Comparison of ENCODE assay signal across 10 mouse cellular contexts in the genomic region with DNA sequence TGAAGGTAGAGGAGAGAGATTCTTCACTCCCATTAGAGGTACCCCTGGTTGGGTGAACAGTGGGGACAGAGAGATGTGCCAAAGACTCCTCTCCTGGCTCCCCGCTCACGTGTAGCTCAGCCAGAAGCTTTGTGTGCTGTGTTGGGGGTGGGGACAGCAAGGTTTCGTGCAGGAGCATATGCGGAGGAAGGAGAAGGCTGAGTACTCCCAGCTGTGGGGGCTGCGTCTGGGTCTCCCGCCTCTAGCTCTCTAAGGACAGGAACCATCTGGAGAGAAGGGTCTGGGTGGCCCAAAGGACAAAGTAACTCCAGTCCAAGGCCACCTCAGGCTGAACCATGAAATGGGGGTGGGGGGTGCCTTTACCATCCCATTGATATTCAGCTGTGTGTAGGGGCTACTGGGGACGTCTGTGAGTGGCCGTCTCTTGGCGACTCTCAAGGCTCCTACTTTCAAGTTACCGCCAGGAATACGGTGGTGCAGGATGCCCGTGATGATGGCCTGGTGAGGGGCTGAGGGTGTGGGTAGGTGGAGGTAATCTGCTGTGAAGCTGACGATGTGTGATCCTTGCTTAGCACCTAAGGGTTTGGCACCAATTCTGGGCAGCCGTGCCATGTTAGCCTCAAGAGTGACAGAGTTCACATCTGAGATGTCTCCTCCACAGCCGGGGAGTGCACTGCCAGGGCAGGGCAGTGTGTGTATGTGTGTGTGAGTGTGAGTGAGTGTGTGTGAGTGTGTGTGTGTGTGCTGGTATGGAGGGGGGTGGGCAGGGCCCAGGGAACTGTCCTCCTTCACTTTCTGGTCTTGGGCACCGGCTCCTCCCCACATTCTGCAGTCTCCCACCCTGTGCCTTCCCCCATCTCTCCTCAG. TPM values are rescaled to one million over a fixed set of nuclear protein-coding genes. Genes with fewer than 3 reads are reported as not detected.
DNase-seq lines count a peak whose midpoint lies in the region; ATAC-seq lines count a peak whose summit lies in the region.
"Had no signal": no experiment of that assay in that cellular context is flagged by ENCODE, and none has a peak within 500 bp of the region (broad histone marks: within the 10 kb centered on the region; RNA-seq: fewer than 3 reads in every experiment).

No protein-coding gene starts in this region.

- peak overlapping the region; percentile 40 for H3K4me3 ChIP-seq in kidney, embryonic 16.5 days (ENCODE audit: low read length)
- H3K4me3 ChIP-seq in embryonic facial prominence, embryonic 12.5 days = no peak overlapping the region
- H3K4me3 ChIP-seq in intestine, embryonic 14.5 days (ENCODE audit: low read depth, low read length) = peak overlapping the region; percentile 23
- H3K4me3 ChIP-seq: neural tube, embryonic 13.5 days had no signal

- peak overlapping the region; percentile 91 for H3K27ac ChIP-seq in kidney, embryonic 16.5 days (ENCODE audit: low read length)
- H3K27ac ChIP-seq in embryonic facial prominence, embryonic 12.5 days = no peak overlapping the region; the same call in 1 of the 2 replicates
- H3K27ac ChIP-seq in intestine, embryonic 14.5 days (ENCODE audit: low read depth) = peak overlapping the region; percentile 84
- H3K27ac ChIP-seq: neural tube, embryonic 13.5 days had no signal

- peak overlapping the region; percentile 55 for H3K4me2 ChIP-seq in kidney, embryonic 16.5 days (replicated peaks; ENCODE audit: low read depth, low read length)
- no peak overlapping the region for H3K4me2 ChIP-seq in embryonic facial prominence, embryonic 12.5 days (replicated peaks)
- H3K4me2 ChIP-seq in intestine, embryonic 14.5 days (ENCODE audit: low read length) = peak overlapping the region; percentile 43
- H3K4me2 ChIP-seq: neural tube, embryonic 13.5 days had no signal

- peaks cover 38% of the 10 kb centered on the region for H3K4me1 ChIP-seq in kidney, embryonic 16.5 days (ENCODE audit: insufficient read depth, low read length)
- 0 out of 2 replicates have a peak, but pooled peaks cover 17% of the 10 kb centered on the region for H3K4me1 ChIP-seq in embryonic facial prominence, embryonic 12.5 days
- H3K4me1 ChIP-seq in intestine, embryonic 14.5 days (replicated peaks; ENCODE audit: control insufficient read depth, insufficient read depth, low read length) = peaks cover 28% of the 10 kb centered on the region

- ATAC-seq in kidney, embryonic 16.5 days (ENCODE audit: low FRiP score, low TSS enrichment) = peak; percentile 86
- no peak for ATAC-seq in embryonic facial prominence, embryonic 12.5 days (ENCODE audit: insufficient number of reproducible peaks, insufficient read depth, low FRiP score, low TSS enrichment)
- peak; percentile 47 for ATAC-seq in intestine, embryonic 14.5 days (replicated peaks; ENCODE audit: low FRiP score, low TSS enrichment, low read depth)
- ATAC-seq: activated CD4-positive, CD25-positive, alpha-beta regulatory T cell, adult 4 months had no signal

- DNase-seq in kidney, adult 18-20 months = no peak
- peak; percentile 73 for DNase-seq in intestine, embryonic 14.5 days (ENCODE audit: low spot score)
- peak; percentile 51 to 86 for DNase-seq in lung, postnatal 4 days
- no peak for DNase-seq in adipocyte (ENCODE audit: low spot score)
- DNase-seq in adrenal gland, adult 2 months = no peak
- DNase-seq: gastrocnemius, postnatal 36 days had no signal

- peaks cover 29% of the 10 kb centered on the region for H3K36me3 ChIP-seq in kidney, embryonic 16.5 days (ENCODE audit: insufficient read depth, low read length)
- H3K36me3 ChIP-seq in embryonic facial prominence, embryonic 12.5 days = peaks cover 30% of the 10 kb centered on the region
- peaks cover 27% of the 10 kb centered on the region for H3K36me3 ChIP-seq in intestine, embryonic 14.5 days (ENCODE audit: control insufficient read depth, insufficient read depth, low read length)

- peak overlapping the region; percentile 69 for H3K9ac ChIP-seq in kidney, embryonic 16.5 days (replicated peaks; ENCODE audit: low read length)
- 0 out of 2 replicates have a peak overlapping the region, but pooled peaks have one; percentile 2 for H3K9ac ChIP-seq in embryonic facial prominence, embryonic 12.5 days
- peak overlapping the region; percentile 32 for H3K9ac ChIP-seq in intestine, embryonic 14.5 days (ENCODE audit: low read length)
- H3K9ac ChIP-seq: neural tube, embryonic 13.5 days had no signal

- WGBS in kidney, embryonic 16.5 days = 21% methylated on average over 16 of the region's 16 CpGs
- 54% methylated on average over 16 of the region's 16 CpGs for WGBS in embryonic facial prominence, embryonic 12.5 days
- 41% methylated on average over 16 of the region's 16 CpGs for WGBS in intestine, embryonic 14.5 days

- no peaks in the 10 kb centered on the region for H3K9me3 ChIP-seq in kidney, embryonic 16.5 days (ENCODE audit: low read length)
- no peaks in the 10 kb centered on the region for H3K9me3 ChIP-seq in embryonic facial prominence, embryonic 12.5 days
- H3K9me3 ChIP-seq in intestine, embryonic 14.5 days (ENCODE audit: control insufficient read depth, low read length) = no peaks in the 10 kb centered on the region
- H3K9me3 ChIP-seq: neural tube, embryonic 13.5 days had no signal

- no peaks in the 10 kb centered on the region for H3K27me3 ChIP-seq in kidney, embryonic 16.5 days (ENCODE audit: insufficient read depth, low read length)
- no peaks in the 10 kb centered on the region for H3K27me3 ChIP-seq in embryonic facial prominence, embryonic 12.5 days
- H3K27me3 ChIP-seq in intestine, embryonic 14.5 days (replicated peaks; ENCODE audit: control insufficient read depth, insufficient read depth, low read length) = no peaks in the 10 kb centered on the region
- H3K27me3 ChIP-seq: neural tube, embryonic 13.5 days had no signal

RNA-seq across cellular contexts. Expression of a gene that starts 1.2 kb away (rescaled TPM):
- 23.2 and 23.9 TPM in 2 replicates for polyA plus RNA-seq in kidney, embryonic 16.5 days (2015; fragmentation: Nextera tagmentation; extraction: Ambion mirVana)
- polyA plus RNA-seq in embryonic facial prominence, embryonic 12.5 days (2016; fragmentation: Nextera tagmentation; extraction: Ambion mirVana) = 1.0 and 1.1 TPM in 2 replicates
- 5.9 and 6.6 TPM in 2 replicates for polyA plus RNA-seq in intestine, embryonic 14.5 days (2014; fragmentation: Nextera tagmentation; extraction: Ambion mirVana)
- under 1 TPM; 0.40 to 0.52 TPM for total RNA-seq in adrenal gland, adult 2 months (2021)
- polyA plus RNA-seq in adrenal gland, adult 2 months (2012; rRNA removed) = 1.4 and 2.0 TPM in 2 replicates

RNA-seq across cellular contexts. Expression of a gene that starts 10.2 kb away (rescaled TPM):
- polyA plus RNA-seq in kidney, embryonic 16.5 days (2015; fragmentation: Nextera tagmentation; extraction: Ambion mirVana) = 78.2 and 87.0 TPM in 2 replicates
- polyA plus RNA-seq in embryonic facial prominence, embryonic 12.5 days (2016; fragmentation: Nextera tagmentation; extraction: Ambion mirVana) = 61.7 and 64.5 TPM in 2 replicates
- polyA plus RNA-seq in intestine, embryonic 14.5 days (2014; fragmentation: Nextera tagmentation; extraction: Ambion mirVana) = 65.4 and 67.1 TPM in 2 replicates
- 10 to 100 TPM; 38.6 to 58.8 TPM for total RNA-seq in adrenal gland, adult 2 months (2021)
- 31.9 and 35.4 TPM in 2 replicates for polyA plus RNA-seq in adrenal gland, adult 2 months (2012; rRNA removed)

RNA-seq across cellular contexts. Expression of a gene that starts 40.2 kb away (rescaled TPM):
- polyA plus RNA-seq in kidney, embryonic 16.5 days (2015; fragmentation: Nextera tagmentation; extraction: Ambion mirVana) = 10.8 and 11.9 TPM in 2 replicates
- 8.2 and 8.7 TPM in 2 replicates for polyA plus RNA-seq in embryonic facial prominence, embryonic 12.5 days (2016; fragmentation: Nextera tagmentation; extraction: Ambion mirVana)
- 6.4 and 6.9 TPM in 2 replicates for polyA plus RNA-seq in intestine, embryonic 14.5 days (2014; fragmentation: Nextera tagmentation; extraction: Ambion mirVana)
- 100 to 1,000 TPM; 560 to 565 TPM for total RNA-seq in adrenal gland, adult 2 months (2021)
- polyA plus RNA-seq in adrenal gland, adult 2 months (2012; rRNA removed) = 162 and 415 TPM in 2 replicates

Comparison
In these comparisons a context has a peak if more than half of its experiments do, and no peak if none do; other contexts are left out.
1. H3K9ac ChIP-seq: peak in every context shown above with its lines; median percentile 69 in kidney, embryonic 16.5 days; 32 in intestine, embryonic 14.5 days; 2 in embryonic facial prominence, embryonic 12.5 days.
2. DNase-seq: peak in intestine, embryonic 14.5 days (single experiment) and lung, postnatal 4 days (2 of 2); none in kidney, adult 18-20 months (single experiment), adipocyte (single experiment) and adrenal gland, adult 2 months (single experiment).
3. RNA of a gene that starts 40.2 kb away (polyA plus RNA-seq): 162 to 415 TPM in adrenal gland, adult 2 months; 10.8 to 11.9 TPM in kidney, embryonic 16.5 days, 8.2 to 8.7 TPM in embryonic facial prominence, embryonic 12.5 days and 6.4 to 6.9 TPM in intestine, embryonic 14.5 days; every median in the first group is over 10 times any median in the second.